Mouse (Mus musculus) heart, adult 8-10 months (tissue): ENCODE results near the gene Cmc4. TPM values are rescaled to one million over a fixed set of nuclear protein-coding genes. Genes with fewer than 3 reads are reported as not detected.

ENCODE experiments used
- DNase-seq: peaks from one replicate; pipeline ENCODE4 v3.0.0; 2022; ENCODE audit warnings: low spot score
- total RNA-seq, 4 experiments: library from RNA; stranded (reverse); gene quantifications; 2 replicates each; pipeline ENCODE4 v1.2.4; 2022

Gene Cmc4
- 1 to 10 TPM; 7.6 to 9.7 (median 8.6) TPM for total RNA-seq

- DNase-seq = peak; percentile 83
Measured at GRCm38 (mm10) chrX:75415936-75416785, at the start of gene Cmc4, which contains the start of the genes Mtcp1 and Brcc3. Cmc4 (minus strand) TSS chrX:75416584. Mtcp1 (minus strand) TSS chrX:75416588. Brcc3 (plus strand) TSS chrX:75416628.

GRCm38 (mm10) chrX:75454597-75454996, 38.2 kb upstream of the Cmc4 start:
- no peak for DNase-seq

GRCm38 (mm10) chrX:75409711-75410110, 6.7 kb downstream of the Cmc4 start:
- DNase-seq = no peak

DNA sequence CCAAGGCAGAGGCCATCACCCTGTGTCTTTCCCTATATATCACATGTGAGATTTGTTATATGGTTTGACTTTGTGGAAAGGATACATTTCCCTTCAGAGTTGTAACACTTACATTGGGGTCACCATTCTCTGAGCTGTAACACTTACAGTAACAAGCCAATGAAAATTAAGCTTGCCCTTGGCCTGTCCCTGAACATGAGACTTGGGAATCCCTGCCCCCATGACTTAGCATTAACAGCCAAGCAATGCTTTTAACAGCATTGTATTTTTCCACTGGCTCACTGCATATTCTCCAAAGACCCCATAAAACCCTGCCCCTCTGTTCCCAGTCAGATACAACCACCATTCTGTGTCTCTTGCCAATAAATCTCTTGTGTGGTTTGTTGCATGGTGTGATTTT, 13.0 kb downstream of the Cmc4 start:
- DNase-seq = no peak

DNA sequence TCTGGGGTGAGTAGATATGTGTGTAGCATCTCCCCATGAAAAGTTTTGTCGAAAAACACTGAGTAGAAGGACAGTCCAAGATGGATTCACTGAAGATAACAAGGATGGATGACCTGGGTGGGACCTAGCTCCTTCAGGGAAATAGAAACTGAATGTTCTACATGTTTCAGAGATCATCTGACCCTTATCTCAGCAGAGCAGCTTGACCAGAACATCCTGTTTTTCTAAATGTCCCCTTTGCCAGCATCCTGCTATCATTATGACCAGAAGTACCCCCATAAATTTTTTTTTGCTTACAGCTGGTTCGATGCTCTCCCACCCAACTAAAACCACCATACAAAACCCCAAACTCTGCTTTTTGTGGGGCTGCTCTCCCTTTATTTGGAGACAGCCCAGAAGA, 13.7 kb downstream of the Cmc4 start:
- peak; percentile 27 for DNase-seq

- no peak for DNase-seq
Measured at GRCm38 (mm10) chrX:75399471-75399870, 16.9 kb downstream of the Cmc4 start.

DNA sequence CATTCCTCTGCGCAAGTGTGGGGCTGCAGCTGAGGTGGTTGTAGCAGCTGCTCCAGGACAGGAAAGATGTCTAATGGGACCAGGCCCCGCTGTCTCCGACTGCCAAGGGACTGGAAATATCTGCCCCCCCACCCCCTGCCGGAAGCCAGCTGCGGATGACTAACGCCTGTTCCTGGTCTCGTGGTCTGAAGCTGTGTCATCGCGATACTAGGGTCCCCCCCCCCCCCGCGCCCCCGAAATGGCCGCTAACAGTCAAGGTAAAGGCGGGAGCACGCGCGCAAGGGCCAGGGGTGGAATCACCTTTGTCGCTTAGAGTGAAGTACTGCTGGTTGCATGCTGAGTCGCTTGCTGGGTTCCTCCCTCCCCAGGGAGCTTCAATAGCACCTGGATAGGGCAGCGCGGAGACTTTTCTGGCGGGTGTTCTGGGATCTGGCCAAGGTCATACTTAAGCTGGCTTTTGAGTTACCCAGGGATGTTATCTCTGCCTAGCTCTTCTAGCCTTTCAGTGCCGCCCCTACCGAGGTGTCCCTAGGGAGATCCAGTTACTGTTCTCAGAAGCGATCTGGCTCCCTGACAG, 34.1 kb downstream of the Cmc4 start, which contains the start of the genes Fundc2 and F8:
TSS of gene Fundc2 (plus strand) at position 205 of the 577 bp plus-strand sequence.
TSS of gene F8 (minus strand) at position 421 of the 577 bp plus-strand sequence.
- DNase-seq = peak; percentile 74

DNA sequence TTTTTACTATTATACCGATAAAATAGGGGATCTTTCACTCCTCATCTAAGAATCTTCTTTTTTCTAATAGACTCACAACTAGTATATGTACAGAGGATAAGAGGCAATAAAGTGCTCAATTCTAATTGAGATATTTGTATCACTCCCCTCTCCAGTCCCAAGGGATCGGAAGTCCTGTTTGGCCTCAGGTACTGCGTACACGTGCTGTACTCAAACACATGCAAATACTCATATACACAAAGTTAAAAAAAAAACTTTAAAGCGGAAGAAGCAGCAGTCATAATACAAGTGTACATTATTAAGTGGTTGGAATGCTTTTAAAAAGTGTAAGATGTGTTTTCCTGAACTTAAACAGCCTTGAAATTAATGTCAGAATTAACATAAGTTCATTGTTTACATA, 34.7 kb downstream of the Cmc4 start:
- DNase-seq = no peak

DNA sequence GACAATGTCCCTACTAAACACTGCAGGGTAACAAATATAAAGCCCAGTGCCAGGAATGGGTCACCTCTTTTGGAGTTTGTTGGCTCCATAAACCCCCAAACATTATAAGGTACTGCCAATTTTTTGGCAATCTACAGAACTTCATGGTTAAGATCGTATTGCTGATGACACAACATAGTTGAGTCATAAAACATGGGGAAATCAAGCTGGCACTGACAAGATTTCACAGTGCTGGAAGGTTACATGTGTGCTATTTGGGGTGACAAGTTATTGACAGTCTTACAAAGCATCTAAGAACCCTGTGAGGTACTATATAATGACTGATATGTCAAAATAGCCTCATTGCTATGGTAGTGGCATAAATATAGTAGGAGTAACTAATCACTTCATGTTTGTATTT, 35.2 kb downstream of the Cmc4 start:
- DNase-seq = no peak

GRCm38 (mm10) chrX:75376815-75377214, 39.6 kb downstream of the Cmc4 start:
- no peak for DNase-seq

DNA sequence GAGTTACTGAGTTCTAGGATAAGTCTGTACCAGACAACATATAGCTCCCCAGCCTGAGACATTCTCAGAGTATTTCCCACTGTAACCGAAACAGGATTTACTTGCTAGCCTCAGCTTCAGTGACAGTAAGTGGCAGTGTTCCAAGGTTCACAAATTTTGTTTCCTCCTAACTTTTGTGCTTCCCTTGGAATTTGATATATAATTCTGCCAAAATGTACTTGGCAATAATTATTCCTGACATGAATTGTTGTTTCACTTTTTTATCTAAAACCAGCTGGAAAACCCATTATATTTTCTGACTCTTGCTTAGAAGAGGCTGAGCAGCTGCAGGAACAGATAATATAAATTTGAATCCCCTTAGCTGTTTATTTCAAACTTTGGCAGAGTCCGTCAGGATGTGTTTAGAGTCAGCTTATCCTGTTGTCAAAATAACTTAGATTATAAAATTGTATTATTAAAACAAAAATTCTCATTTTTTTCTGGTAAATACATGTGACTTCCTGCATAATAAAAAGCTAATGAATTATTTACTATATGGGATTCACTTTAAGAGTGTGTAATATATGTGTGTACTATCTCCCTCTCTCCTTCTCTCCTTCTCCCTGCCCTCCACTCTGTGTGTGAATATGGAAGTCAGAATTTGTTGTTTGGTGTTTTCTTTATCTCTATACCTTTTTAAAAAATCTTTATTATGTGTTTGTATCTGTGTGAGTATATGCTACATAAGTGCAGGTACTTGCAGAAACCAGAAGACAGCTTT, 43.5 kb downstream of the Cmc4 start:
- peak; percentile 58 for DNase-seq

GRCm38 (mm10) chrX:75370197-75370596, 46.2 kb downstream of the Cmc4 start:
- no peak for DNase-seq

Other genes starting within 250 kb of the Cmc4 start
- 100 to 1,000 TPM; 187 to 194 (median 190) TPM for gene Fundc2, start 34.2 kb downstream of the Cmc4 start, total RNA-seq
- 1 to 10 TPM; 1.0 to 1.7 (median 1.3) TPM for gene F8, start 34.0 kb downstream of the Cmc4 start, total RNA-seq
- gene Mtcp1, start within 50 bp of the Cmc4 start, total RNA-seq = 1 to 10 TPM; 2.2 to 3.9 (median 3.3) TPM
- 10 to 100 TPM; 23.7 to 31.5 (median 27.1) TPM for gene Brcc3, start within 50 bp of the Cmc4 start, total RNA-seq
- 10 to 100 TPM; 35.1 to 42.3 (median 37.5) TPM for gene Vbp1, start 97.7 kb upstream of the Cmc4 start, total RNA-seq
- gene Rab39b, start 161.6 kb upstream of the Cmc4 start, total RNA-seq = under 1 TPM; 0.09 to 0.24 (median 0.16) TPM